Mouse (Mus musculus): ENCODE measurements around the gene Cnga1. TPM values are rescaled to one million over a fixed set of nuclear protein-coding genes. Genes with fewer than 3 reads are reported as not detected.
"Not testable (repeated sequence)": the region's sequence is repeated elsewhere in the genome, so short reads cannot be mapped to it uniquely, and the experiment has no call there.

Gene Cnga1
- total RNA-seq, 1 experiment from 2014 or later: not detected

- peak; percentile 37; the same call in 1 of the 2 replicates for ATAC-seq (replicated peaks; ENCODE audit: low read depth, poor library complexity, severe bottlenecking)
These were observed 2.1 kb upstream of the Cnga1 start for GRCm38 (mm10) chr5:72646131-72646530.

- ATAC-seq (replicated peaks; ENCODE audit: low read depth, poor library complexity, severe bottlenecking): no peak
These were observed 420 bp downstream of the Cnga1 start for GRCm38 (mm10) chr5:72643655-72644054.

- ATAC-seq (replicated peaks; ENCODE audit: low read depth, poor library complexity, severe bottlenecking): no peak
These were observed 4.0 kb downstream of the Cnga1 start for GRCm38 (mm10) chr5:72640072-72640471.

- ATAC-seq (replicated peaks; ENCODE audit: low read depth, poor library complexity, severe bottlenecking): no peak
These were observed 7.5 kb downstream of the Cnga1 start for GRCm38 (mm10) chr5:72636576-72636975.

DNA sequence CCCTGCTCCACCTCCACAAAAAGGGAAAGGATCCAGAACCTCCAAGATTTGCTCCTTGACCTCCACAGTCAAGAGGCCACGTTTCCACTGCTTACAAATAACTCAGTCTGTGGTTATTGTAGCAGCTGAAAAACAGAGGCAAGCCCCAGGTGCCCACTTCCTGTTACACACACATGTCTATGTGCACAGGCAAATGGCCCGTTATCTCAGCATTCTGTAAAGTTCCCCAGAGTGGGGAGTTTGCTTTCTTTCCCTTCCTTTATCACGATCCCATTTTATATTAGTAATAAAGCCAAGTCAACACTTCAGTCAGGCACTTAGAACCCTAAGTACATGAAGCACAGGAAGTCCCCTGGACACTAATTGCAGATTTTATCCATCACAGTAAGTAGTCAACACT is 8.0 kb downstream of the Cnga1 start:
- peak; percentile 77 for ATAC-seq (replicated peaks; ENCODE audit: low read depth, poor library complexity, severe bottlenecking)

DNA sequence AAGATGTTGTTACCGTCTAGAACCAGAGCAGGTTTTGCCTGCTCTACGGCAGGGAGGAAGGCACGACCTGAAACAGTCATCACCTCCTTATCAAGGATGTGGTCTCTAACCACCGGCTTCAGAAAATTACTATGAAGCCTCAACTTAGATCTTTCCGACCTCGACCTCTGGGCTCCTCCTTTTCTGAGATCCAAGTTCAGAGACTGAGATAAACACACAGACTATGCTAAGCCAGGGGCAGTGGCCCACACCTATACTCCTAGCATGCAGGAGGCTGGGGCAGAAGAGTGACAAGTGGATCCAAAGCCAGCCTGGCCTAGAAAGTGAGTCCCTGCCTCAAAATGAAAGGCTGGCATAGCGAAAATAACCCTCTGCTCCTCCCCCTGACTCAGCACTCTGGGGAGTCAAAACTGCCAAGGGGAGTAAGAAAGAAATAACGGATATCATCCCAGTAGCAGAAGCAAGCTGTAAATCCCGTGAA is 9.2 kb downstream of the Cnga1 start:
- peak; percentile 79 for ATAC-seq (replicated peaks; ENCODE audit: low read depth, poor library complexity, severe bottlenecking)

- no peak for ATAC-seq (replicated peaks; ENCODE audit: low read depth, poor library complexity, severe bottlenecking)
These were observed 14.0 kb downstream of the Cnga1 start for GRCm38 (mm10) chr5:72630026-72630425.

GRCm38 (mm10) chr5:72621022-72621421 is 23.1 kb downstream of the Cnga1 start:
- ATAC-seq (replicated peaks; ENCODE audit: low read depth, poor library complexity, severe bottlenecking): no peak

- ATAC-seq (replicated peaks; ENCODE audit: low read depth, poor library complexity, severe bottlenecking): peak; percentile 56
These were observed 26.7 kb downstream of the Cnga1 start for GRCm38 (mm10) chr5:72617413-72617812.

GRCm38 (mm10) chr5:72603138-72603537 is 40.9 kb downstream of the Cnga1 start:
- no peak for ATAC-seq (replicated peaks; ENCODE audit: low read depth, poor library complexity, severe bottlenecking)

DNA sequence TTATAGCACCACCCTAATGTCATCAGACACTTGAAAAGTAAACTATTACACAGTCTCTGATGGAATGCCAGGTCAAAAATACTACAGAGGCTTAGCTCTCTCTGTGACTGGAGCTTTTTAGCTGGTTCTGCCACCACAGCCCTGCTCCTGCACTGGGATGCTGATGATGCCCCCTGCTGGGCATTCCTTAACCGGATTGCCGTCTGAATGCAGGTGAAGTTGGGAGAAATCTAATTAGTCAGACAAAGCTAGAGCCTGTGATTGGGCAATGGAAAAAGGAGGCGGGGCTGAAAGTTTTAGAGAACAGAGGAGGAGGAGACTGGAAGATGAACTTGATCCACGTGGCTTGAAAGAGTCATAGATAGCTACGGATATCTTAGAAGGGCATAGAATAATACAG is 43.1 kb downstream of the Cnga1 start:
- ATAC-seq (replicated peaks; ENCODE audit: low read depth, poor library complexity, severe bottlenecking): peak; percentile 85

- ATAC-seq (replicated peaks; ENCODE audit: low read depth, poor library complexity, severe bottlenecking): peak; percentile 54
These were observed 56.8 kb downstream of the Cnga1 start, which contains the start of gene Gm5868 for GRCm38 (mm10) chr5:72587192-72587681. Gm5868 (minus strand) TSS chr5:72587551.

GRCm38 (mm10) chr5:72586667-72587191 is 57.3 kb downstream of the Cnga1 start:
- peak; percentile 20 for ATAC-seq (replicated peaks; ENCODE audit: low read depth, poor library complexity, severe bottlenecking)

DNA sequence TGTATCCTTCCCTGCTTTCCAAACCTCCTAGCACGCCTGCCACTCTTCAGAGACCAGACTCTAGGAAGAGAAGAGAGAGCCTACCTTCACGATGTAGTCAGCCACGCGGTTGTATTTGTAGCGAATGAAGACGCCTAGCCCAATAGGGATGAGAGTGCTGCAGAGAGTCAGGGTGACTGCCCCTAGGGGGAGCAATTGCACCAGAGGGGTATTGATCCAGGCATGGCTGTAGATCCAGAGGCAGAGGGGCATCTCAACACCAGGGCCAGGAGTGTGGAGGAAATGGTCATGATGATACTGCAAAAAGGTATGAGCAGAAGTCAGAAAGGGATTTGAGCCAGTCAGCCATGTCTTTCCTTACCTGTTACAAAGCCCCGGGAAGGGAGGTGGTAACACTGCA is 58.0 kb downstream of the Cnga1 start:
- peak; percentile 64 for ATAC-seq (replicated peaks; ENCODE audit: low read depth, poor library complexity, severe bottlenecking)

GRCm38 (mm10) chr5:72580970-72581332 is 63.1 kb downstream of the Cnga1 start, which contains the start of gene Zar1:
Zar1 (minus strand) TSS chr5:72581254.
- ATAC-seq (replicated peaks; ENCODE audit: low read depth, poor library complexity, severe bottlenecking): peak; percentile 37

- peak; percentile 43 for ATAC-seq (replicated peaks; ENCODE audit: low read depth, poor library complexity, severe bottlenecking)
These were observed 63.7 kb downstream of the Cnga1 start for GRCm38 (mm10) chr5:72580088-72580969.

DNA sequence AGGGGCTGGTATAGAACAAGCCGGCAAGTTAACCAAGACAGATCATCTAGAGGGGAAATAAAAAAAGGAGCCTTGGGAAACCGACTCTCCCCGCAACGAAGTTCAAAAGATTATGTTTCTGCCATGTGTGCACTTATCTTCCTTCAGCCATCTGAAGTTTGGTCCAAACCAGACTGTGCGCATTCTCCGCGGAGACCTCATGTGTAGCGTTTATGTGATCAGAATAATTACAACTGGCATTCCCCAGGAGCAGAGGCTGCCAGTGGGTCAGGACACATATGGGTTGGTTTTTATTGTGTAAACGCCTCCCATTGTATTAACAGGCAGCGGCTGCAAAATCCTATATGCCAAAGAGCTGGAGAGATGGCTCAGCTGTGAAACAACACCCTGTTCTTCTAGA is 64.5 kb downstream of the Cnga1 start:
- not testable (repeated sequence) for ATAC-seq (replicated peaks; ENCODE audit: low read depth, poor library complexity, severe bottlenecking)

DNA sequence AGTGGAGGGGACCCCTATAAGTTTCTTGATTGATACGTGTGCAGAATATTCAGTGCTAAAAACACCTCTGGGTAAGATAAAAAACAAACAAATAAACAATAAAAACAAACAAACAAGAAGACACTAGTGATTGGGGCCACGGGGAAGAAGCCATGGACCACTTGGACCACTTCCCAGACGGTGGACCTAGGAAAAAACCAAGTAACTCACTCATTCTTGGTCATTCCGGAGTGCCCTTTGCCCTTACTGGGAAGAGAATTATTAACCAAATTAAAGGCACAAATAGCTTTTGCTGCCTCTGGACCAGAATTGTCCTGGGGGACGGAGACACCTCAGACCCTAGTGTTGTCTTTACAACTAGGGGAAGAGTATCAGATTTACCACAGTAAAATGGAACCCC is 78.5 kb downstream of the Cnga1 start:
- no peak for ATAC-seq (replicated peaks; ENCODE audit: low read depth, poor library complexity, severe bottlenecking)

GRCm38 (mm10) chr5:72563183-72563582 is 80.9 kb downstream of the Cnga1 start:
- not testable (repeated sequence) for ATAC-seq (replicated peaks; ENCODE audit: low read depth, poor library complexity, severe bottlenecking)

DNA sequence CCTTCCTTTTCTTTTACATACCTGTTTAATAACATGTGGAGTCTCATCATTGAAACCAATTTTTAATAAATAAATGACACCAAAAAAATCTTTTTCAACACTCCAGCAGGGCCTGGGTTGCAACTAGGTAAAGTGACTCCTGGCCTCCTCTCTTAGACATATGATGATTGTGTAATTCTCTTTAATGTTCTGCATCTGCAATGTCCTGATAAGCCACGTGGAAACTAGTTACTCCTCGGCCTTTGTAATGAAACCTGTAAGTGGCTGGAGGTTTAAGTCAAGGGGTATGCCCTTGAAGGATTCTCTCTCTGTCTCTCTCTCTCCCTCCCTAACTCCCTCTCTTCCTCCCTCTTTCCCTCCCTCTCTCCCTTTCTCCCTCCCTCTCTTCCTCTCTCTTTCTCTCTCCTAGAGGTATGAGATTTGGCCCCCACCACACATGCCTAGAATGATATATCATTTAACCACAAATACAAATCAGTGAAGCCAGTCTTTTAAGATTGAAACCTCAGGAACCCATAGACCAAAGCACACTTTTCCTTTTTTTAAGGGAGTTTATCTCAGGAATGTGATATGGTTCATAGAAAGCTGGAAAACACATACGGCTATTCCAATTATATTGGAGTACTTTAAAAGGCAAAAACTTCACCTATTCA is 83.0 kb downstream of the Cnga1 start:
- ATAC-seq (replicated peaks; ENCODE audit: low read depth, poor library complexity, severe bottlenecking): no peak
